Mouse (Mus musculus) ES-Bruce4 (cell line): ENCODE data around the gene Impg1. TPM values are rescaled to one million over a fixed set of nuclear protein-coding genes. Genes with fewer than 3 reads are reported as not detected.

Experiments used
- H3K27ac ChIP-seq: 2 replicates; pipeline ENCODE4 v1.5.1; 2012; ENCODE audit warnings: low read length, inconsistent platforms; ENCODE audit not compliant: insufficient read depth
- H3K27me3 ChIP-seq: 2 replicates; pipeline ENCODE4 v1.6.1; 2012; ENCODE audit warnings: mild to moderate bottlenecking, low read length, inconsistent platforms; ENCODE audit not compliant: control insufficient read depth, poor library complexity, insufficient read depth, severe bottlenecking
- H3K36me3 ChIP-seq: 2 replicates; pipeline ENCODE4 v1.6.1; 2012; ENCODE audit warnings: inconsistent platforms, mild to moderate bottlenecking, low read length, moderate library complexity; ENCODE audit not compliant: control insufficient read depth, poor library complexity, insufficient read depth, severe bottlenecking
- H3K4me1 ChIP-seq: one replicate; pipeline ENCODE4 v1.8.1; 2011; ENCODE audit warnings: low read length; ENCODE audit not compliant: control insufficient read depth, insufficient read depth
- H3K4me3 ChIP-seq: 2 replicates; pipeline ENCODE4 v1.5.1; 2011; ENCODE audit warnings: low read depth, mild to moderate bottlenecking, low read length
- H3K9ac ChIP-seq: 2 replicates; pipeline ENCODE4 v1.6.1; 2012; ENCODE audit warnings: low read depth, mild to moderate bottlenecking, inconsistent platforms; ENCODE audit not compliant: poor library complexity, severe bottlenecking
- H3K9me3 ChIP-seq: replicated peaks from 2 replicates; pipeline ENCODE4 v1.6.1; 2012; ENCODE audit warnings: mild to moderate bottlenecking, low read length, inconsistent platforms; ENCODE audit not compliant: control insufficient read depth, poor library complexity, insufficient read depth, severe bottlenecking
- CTCF ChIP-seq: IDR thresholded peaks from one replicate; pipeline ENCODE4 v1.8.1; 2011; ENCODE audit warnings: low read depth, low read length
- EP300 ChIP-seq: IDR thresholded peaks from 2 replicates; pipeline ENCODE4 v1.6.1; 2011; ENCODE audit warnings: low read depth, low read length; ENCODE audit not compliant: insufficient read depth
- POLR2A ChIP-seq: IDR thresholded peaks from one replicate; pipeline ENCODE4 v1.8.1; 2011; ENCODE audit warnings: low read length; ENCODE audit not compliant: insufficient read depth
- polyA plus RNA-seq: library from polyadenylated mRNA; stranded (reverse); fragments of >200 nt; gene quantifications from 2 replicates; pipeline ENCODE4 v1.2.4, GENCODE M21; 2011; ENCODE audit warnings: low read depth; ENCODE audit not compliant: missing spikeins, insufficient read depth, insufficient read length

Impg1 gene
- polyA plus RNA-seq, 1 experiment: not detected

GRCm38 (mm10) chr9:80286845-80287244, 178.4 kb downstream of the Impg1 start:
- no peak for TF ChIP-seq EP300
- no peak for TF ChIP-seq CTCF
- TF ChIP-seq POLR2A: no peak
- Histone ChIP-seq H3K4me3 (no peak overlapping the region), H3K9ac (no peak overlapping the region), H3K27ac (no peak overlapping the region), H3K27me3 (no peaks in the 10 kb centered on the region), H3K4me1 (no peaks in the 10 kb centered on the region), H3K9me3 (no peaks in the 10 kb centered on the region), H3K36me3 (no peaks in the 10 kb centered on the region)

- Histone ChIP-seq H3K36me3 (no peaks in the 10 kb centered on the region), H3K9ac (no peak overlapping the region), H3K27ac (no peak overlapping the region), H3K9me3 (no peaks in the 10 kb centered on the region), H3K4me1 (no peaks in the 10 kb centered on the region), H3K27me3 (no peaks in the 10 kb centered on the region), H3K4me3 (no peak overlapping the region)
- TF ChIP-seq CTCF (no peak), EP300 (no peak), POLR2A (no peak)
These were observed 180.6 kb downstream of the Impg1 start for GRCm38 (mm10) chr9:80284539-80285174.

GRCm38 (mm10) chr9:80282426-80282825, 182.9 kb downstream of the Impg1 start:
- no peaks in the 10 kb centered on the region for H3K9me3 ChIP-seq
- TF ChIP-seq POLR2A (no peak), CTCF (no peak), EP300 (no peak)
- no peaks in the 10 kb centered on the region for H3K4me1 ChIP-seq
- H3K4me3 ChIP-seq: no peak overlapping the region
- H3K36me3 ChIP-seq: no peaks in the 10 kb centered on the region
- no peaks in the 10 kb centered on the region for H3K27me3 ChIP-seq
- no peak overlapping the region for H3K9ac ChIP-seq
- H3K27ac ChIP-seq: no peak overlapping the region

GRCm38 (mm10) chr9:80280724-80281123, 184.6 kb downstream of the Impg1 start:
- Histone ChIP-seq H3K27ac (no peak overlapping the region), H3K4me1 (no peaks in the 10 kb centered on the region), H3K4me3 (no peak overlapping the region), H3K9me3 (no peaks in the 10 kb centered on the region), H3K9ac (no peak overlapping the region), H3K27me3 (no peaks in the 10 kb centered on the region), H3K36me3 (no peaks in the 10 kb centered on the region)
- no peak for TF ChIP-seq POLR2A
- TF ChIP-seq CTCF: no peak
- TF ChIP-seq EP300: no peak

DNA sequence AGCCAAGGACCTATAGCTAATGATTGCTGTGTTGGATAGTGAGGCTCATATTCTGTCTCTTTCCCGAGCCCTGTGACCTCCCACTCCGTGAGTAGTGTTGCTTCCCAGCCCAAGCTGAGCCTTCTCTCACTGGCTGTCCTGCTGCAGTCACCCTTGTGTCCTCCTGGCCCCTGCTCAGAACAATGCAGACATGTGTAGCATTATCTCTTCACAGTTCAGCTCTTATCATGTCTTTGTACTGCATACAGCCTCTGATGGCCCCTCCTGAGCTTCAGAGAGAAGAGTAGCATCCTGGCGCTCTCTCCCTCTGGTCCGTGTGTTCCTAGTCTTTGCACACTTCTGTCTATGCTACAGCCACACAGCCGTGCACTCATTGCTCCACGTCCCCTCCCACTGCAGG, 187.5 kb downstream of the Impg1 start:
- H3K27me3 ChIP-seq: no peaks in the 10 kb centered on the region
- no peak overlapping the region for H3K27ac ChIP-seq
- no peaks in the 10 kb centered on the region for H3K9me3 ChIP-seq
- no peaks in the 10 kb centered on the region for H3K36me3 ChIP-seq
- H3K4me3 ChIP-seq: no peak overlapping the region
- TF ChIP-seq POLR2A (no peak), CTCF (no peak)
- H3K4me1 ChIP-seq: no peaks in the 10 kb centered on the region
- H3K9ac ChIP-seq: no peak overlapping the region

- H3K9ac ChIP-seq: no peak overlapping the region
- H3K36me3 ChIP-seq: no peaks in the 10 kb centered on the region
- H3K27ac ChIP-seq: no peak overlapping the region
- H3K4me3 ChIP-seq: no peak overlapping the region
- H3K27me3 ChIP-seq: no peaks in the 10 kb centered on the region
- H3K4me1 ChIP-seq: no peaks in the 10 kb centered on the region
- H3K9me3 ChIP-seq: no peaks in the 10 kb centered on the region
- TF ChIP-seq CTCF: no peak
- TF ChIP-seq POLR2A: no peak
- no peak for TF ChIP-seq EP300
These were observed 188.1 kb downstream of the Impg1 start for GRCm38 (mm10) chr9:80277157-80277556.

GRCm38 (mm10) chr9:80275772-80276134, 189.5 kb downstream of the Impg1 start:
- Histone ChIP-seq H3K4me1 (no peaks in the 10 kb centered on the region), H3K36me3 (no peaks in the 10 kb centered on the region), H3K27me3 (no peaks in the 10 kb centered on the region), H3K9ac (no peak overlapping the region), H3K27ac (no peak overlapping the region), H3K9me3 (no peaks in the 10 kb centered on the region), H3K4me3 (no peak overlapping the region)
- TF ChIP-seq POLR2A: no peak
